Mouse (Mus musculus): ENCODE data around the gene P2ry14. TPM values are rescaled to one million over a fixed set of nuclear protein-coding genes. Genes with fewer than 3 reads are reported as not detected.

The P2ry14 gene
- 1.0 and 1.4 TPM in 2 replicates for polyA plus RNA-seq (2012; rRNA removed)

- DNase-seq (ENCODE audit: low read depth): no peak
- TF ChIP-seq CTCF (IDR thresholded peaks at IDR 0.05; ENCODE audit: borderline replicate concordance, extremely low read depth, insufficient read depth, insufficient read length) (no peak), POLR2A (IDR thresholded peaks at IDR 0.05; ENCODE audit: borderline replicate concordance, extremely low read depth, insufficient read depth, insufficient read length, poor library complexity, severe bottlenecking) (no peak)
These were observed at the start of gene P2ry14 for GRCm38 (mm10) chr3:59153424-59153823. TSS of gene P2ry14 (minus strand) at chr3:59153618.

- TF ChIP-seq POLR2A (IDR thresholded peaks at IDR 0.05; ENCODE audit: borderline replicate concordance, extremely low read depth, insufficient read depth, insufficient read length, poor library complexity, severe bottlenecking): no peak
- no peak for TF ChIP-seq CTCF (IDR thresholded peaks at IDR 0.05; ENCODE audit: borderline replicate concordance, extremely low read depth, insufficient read depth, insufficient read length)
- no peak for DNase-seq (ENCODE audit: low read depth)
These were observed 44.0 kb upstream of the P2ry14 start for GRCm38 (mm10) chr3:59197329-59197948.

GRCm38 (mm10) chr3:59194938-59195337, 41.5 kb upstream of the P2ry14 start, which contains the start of gene Gpr87:
TSS of gene Gpr87 (minus strand) at chr3:59195104.
- no peak for TF ChIP-seq CTCF (IDR thresholded peaks at IDR 0.05; ENCODE audit: borderline replicate concordance, extremely low read depth, insufficient read depth, insufficient read length)
- TF ChIP-seq POLR2A (IDR thresholded peaks at IDR 0.05; ENCODE audit: borderline replicate concordance, extremely low read depth, insufficient read depth, insufficient read length, poor library complexity, severe bottlenecking): no peak
- no peak for DNase-seq (ENCODE audit: low read depth)

GRCm38 (mm10) chr3:59194099-59194498, 40.7 kb upstream of the P2ry14 start:
- no peak for TF ChIP-seq CTCF (IDR thresholded peaks at IDR 0.05; ENCODE audit: borderline replicate concordance, extremely low read depth, insufficient read depth, insufficient read length)
- no peak for TF ChIP-seq POLR2A (IDR thresholded peaks at IDR 0.05; ENCODE audit: borderline replicate concordance, extremely low read depth, insufficient read depth, insufficient read length, poor library complexity, severe bottlenecking)
- no peak for DNase-seq (ENCODE audit: low read depth)

- TF ChIP-seq POLR2A (IDR thresholded peaks at IDR 0.05; ENCODE audit: borderline replicate concordance, extremely low read depth, insufficient read depth, insufficient read length, poor library complexity, severe bottlenecking) (no peak), CTCF (IDR thresholded peaks at IDR 0.05; ENCODE audit: borderline replicate concordance, extremely low read depth, insufficient read depth, insufficient read length) (no peak)
- no peak for DNase-seq (ENCODE audit: low read depth)
These were observed 38.3 kb upstream of the P2ry14 start for GRCm38 (mm10) chr3:59191674-59192073.

- no peak for TF ChIP-seq POLR2A (IDR thresholded peaks at IDR 0.05; ENCODE audit: borderline replicate concordance, extremely low read depth, insufficient read depth, insufficient read length, poor library complexity, severe bottlenecking)
- no peak for DNase-seq (ENCODE audit: low read depth)
These were observed 33.9 kb upstream of the P2ry14 start for GRCm38 (mm10) chr3:59187336-59187735.

GRCm38 (mm10) chr3:59185662-59186061, 32.2 kb upstream of the P2ry14 start:
- TF ChIP-seq CTCF (IDR thresholded peaks at IDR 0.05; ENCODE audit: borderline replicate concordance, extremely low read depth, insufficient read depth, insufficient read length) (no peak), POLR2A (IDR thresholded peaks at IDR 0.05; ENCODE audit: borderline replicate concordance, extremely low read depth, insufficient read depth, insufficient read length, poor library complexity, severe bottlenecking) (no peak)
- no peak for DNase-seq (ENCODE audit: low read depth)

GRCm38 (mm10) chr3:59182129-59182528, 28.7 kb upstream of the P2ry14 start:
- TF ChIP-seq CTCF (IDR thresholded peaks at IDR 0.05; ENCODE audit: borderline replicate concordance, extremely low read depth, insufficient read depth, insufficient read length) (no peak), POLR2A (IDR thresholded peaks at IDR 0.05; ENCODE audit: borderline replicate concordance, extremely low read depth, insufficient read depth, insufficient read length, poor library complexity, severe bottlenecking) (no peak)
- DNase-seq (ENCODE audit: low read depth): peak; percentile 63

- TF ChIP-seq POLR2A (IDR thresholded peaks at IDR 0.05; ENCODE audit: borderline replicate concordance, extremely low read depth, insufficient read depth, insufficient read length, poor library complexity, severe bottlenecking): no peak
- no peak for TF ChIP-seq CTCF (IDR thresholded peaks at IDR 0.05; ENCODE audit: borderline replicate concordance, extremely low read depth, insufficient read depth, insufficient read length)
These were observed 27.7 kb upstream of the P2ry14 start for GRCm38 (mm10) chr3:59181134-59181533.

GRCm38 (mm10) chr3:59176871-59177270, 23.5 kb upstream of the P2ry14 start:
- DNase-seq (ENCODE audit: low read depth): no peak
- TF ChIP-seq POLR2A (IDR thresholded peaks at IDR 0.05; ENCODE audit: borderline replicate concordance, extremely low read depth, insufficient read depth, insufficient read length, poor library complexity, severe bottlenecking) (no peak), CTCF (IDR thresholded peaks at IDR 0.05; ENCODE audit: borderline replicate concordance, extremely low read depth, insufficient read depth, insufficient read length) (no peak)

More at GRCm38 (mm10) chr3:59181134-59181533, 27.7 kb upstream of the P2ry14 start:
- no peak for DNase-seq (ENCODE audit: low read depth)

- TF ChIP-seq CTCF (IDR thresholded peaks at IDR 0.05; ENCODE audit: borderline replicate concordance, extremely low read depth, insufficient read depth, insufficient read length) (peak; percentile 66; the same call in 1 of the 2 replicates), POLR2A (IDR thresholded peaks at IDR 0.05; ENCODE audit: borderline replicate concordance, extremely low read depth, insufficient read depth, insufficient read length, poor library complexity, severe bottlenecking) (no peak)
- peak; percentile 80 for DNase-seq (ENCODE audit: low read depth)
These were observed 21.8 kb upstream of the P2ry14 start for GRCm38 (mm10) chr3:59175234-59175633.

GRCm38 (mm10) chr3:59174426-59175154, 21.2 kb upstream of the P2ry14 start:
- TF ChIP-seq CTCF (IDR thresholded peaks at IDR 0.05; ENCODE audit: borderline replicate concordance, extremely low read depth, insufficient read depth, insufficient read length) (no peak), POLR2A (IDR thresholded peaks at IDR 0.05; ENCODE audit: borderline replicate concordance, extremely low read depth, insufficient read depth, insufficient read length, poor library complexity, severe bottlenecking) (no peak)
- no peak for DNase-seq (ENCODE audit: low read depth)

Measured in brain, embryonic 14.5 days (tissue).